Mouse (Mus musculus) megakaryocyte progenitor cell, adult 5-6 weeks (primary cell): ENCODE measurements around the gene Cpeb3. TPM values are rescaled to one million over a fixed set of nuclear protein-coding genes. Genes with fewer than 3 reads are reported as not detected.

ENCODE experiments used
- total RNA-seq, 2 experiments: library from RNA; stranded (forward) in 1 of 2; stranded (reverse) in 1 of 2; fragments of 157-497, 149-512 nt in 1 of 2; fragments of 200-1000 nt in 1 of 2; gene quantifications; 2 replicates each; pipeline versions ENCODE4 v1.2.3 to v1.2.4; 2015 to 2017

The Cpeb3 gene
- total RNA-seq, 2 experiments from 2014 or later: 0.12 to 0.49 TPM

Other genes with a start within 250 kb of the Cpeb3 start
- gene March5, start 1.1 kb downstream of the Cpeb3 start, total RNA-seq (2015): 87.2 and 95.3 TPM in 2 replicates
- gene March5, start 1.1 kb downstream of the Cpeb3 start, total RNA-seq (2017): 49.8 and 52.0 TPM in 2 replicates
- gene Ide, start 129.3 kb upstream of the Cpeb3 start, total RNA-seq (2015): 122 and 144 TPM in 2 replicates
- 79.5 and 103 TPM in 2 replicates for gene Ide, start 129.3 kb upstream of the Cpeb3 start, total RNA-seq (2017)
- gene Kif11, start 167.8 kb upstream of the Cpeb3 start, total RNA-seq (2015): 113 and 116 TPM in 2 replicates
- 160 and 187 TPM in 2 replicates for gene Kif11, start 167.8 kb upstream of the Cpeb3 start, total RNA-seq (2017)
- 87.2 and 88.1 TPM in 2 replicates for gene Hhex, start 226.2 kb upstream of the Cpeb3 start, total RNA-seq (2015)
- 28.2 and 29.9 TPM in 2 replicates for gene Hhex, start 226.2 kb upstream of the Cpeb3 start, total RNA-seq (2017)